Mouse (Mus musculus): ENCODE results near the gene Gnb5. TPM values are rescaled to one million over a fixed set of nuclear protein-coding genes. Genes with fewer than 3 reads are reported as not detected.
A peak's percentile ranks its signal among the peaks of the same experiment; 100 is the strongest.

Gnb5 gene
- total RNA-seq, 2 experiments from 2014 or later: 1.1 TPM; not detected in 1

DNA sequence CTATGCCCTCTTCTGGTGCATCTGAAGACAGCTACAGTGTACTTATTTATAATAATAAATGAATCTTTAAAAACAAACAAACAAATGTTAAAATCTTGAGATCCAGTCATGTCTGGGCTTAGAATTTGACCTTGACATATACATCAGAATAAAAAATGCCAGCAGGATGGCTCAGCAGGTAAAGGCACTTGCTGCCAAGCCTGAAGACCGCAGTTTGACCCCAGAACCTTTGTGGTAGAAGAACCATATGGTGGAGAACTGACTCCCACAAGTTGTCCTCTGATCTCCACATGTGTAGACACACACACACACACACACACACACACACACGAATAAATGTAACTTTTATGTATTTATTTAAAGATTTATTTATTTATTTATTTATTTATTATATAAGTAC lies 3.1 kb upstream of the Gnb5 start:
- ATAC-seq (replicated peaks; ENCODE audit: low FRiP score, low TSS enrichment, poor library complexity, severe bottlenecking): no peak

DNA sequence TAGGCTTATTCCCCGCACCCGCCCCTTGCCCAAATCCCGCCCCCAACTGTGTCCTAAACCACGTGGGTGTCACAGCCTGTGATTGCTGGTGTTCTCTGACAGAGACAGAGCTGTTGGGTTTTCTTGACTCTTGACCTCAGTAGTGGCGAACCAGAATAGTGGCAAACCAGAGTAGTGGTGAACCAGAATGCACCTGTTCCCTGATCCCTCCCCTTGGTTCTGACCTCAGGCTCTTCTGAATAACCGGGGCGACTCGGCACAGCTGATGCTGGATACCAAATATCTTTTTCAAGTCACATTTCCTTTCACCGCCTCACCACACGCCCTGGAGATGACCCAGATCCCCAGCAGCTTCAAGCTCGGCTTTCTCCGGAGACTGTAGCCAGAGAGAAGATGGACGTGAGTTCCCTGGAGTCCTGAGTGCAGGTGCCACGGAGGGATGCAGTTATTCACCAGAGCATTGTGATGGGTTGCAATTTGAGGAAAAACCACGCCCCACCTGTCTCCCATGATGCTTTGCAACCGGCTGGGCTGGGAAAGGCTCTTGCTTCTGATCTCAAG lies 2.3 kb upstream of the Gnb5 start:
- no peak for ATAC-seq (replicated peaks; ENCODE audit: low FRiP score, low TSS enrichment, poor library complexity, severe bottlenecking)

DNA sequence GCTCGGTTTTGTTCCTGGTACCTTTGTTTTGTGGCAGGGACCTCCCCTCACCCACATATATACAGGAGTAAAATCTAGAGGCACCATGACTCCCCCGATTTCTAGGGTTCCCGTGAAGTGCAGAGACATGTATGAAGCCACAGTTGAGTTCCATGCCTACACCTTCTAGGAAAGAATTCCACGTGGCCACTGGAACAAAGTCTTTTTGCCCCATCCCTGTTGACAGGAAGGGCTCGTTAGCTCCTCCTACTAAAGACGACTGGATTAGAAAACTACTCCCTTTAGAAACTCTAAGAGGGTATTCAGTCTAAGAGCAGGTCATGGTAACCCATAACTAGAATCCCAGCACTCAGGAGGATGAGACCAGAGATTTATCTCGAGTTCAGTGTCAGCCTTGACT lies 1.8 kb upstream of the Gnb5 start:
- no peak for ATAC-seq (replicated peaks; ENCODE audit: low FRiP score, low TSS enrichment, poor library complexity, severe bottlenecking)

DNA sequence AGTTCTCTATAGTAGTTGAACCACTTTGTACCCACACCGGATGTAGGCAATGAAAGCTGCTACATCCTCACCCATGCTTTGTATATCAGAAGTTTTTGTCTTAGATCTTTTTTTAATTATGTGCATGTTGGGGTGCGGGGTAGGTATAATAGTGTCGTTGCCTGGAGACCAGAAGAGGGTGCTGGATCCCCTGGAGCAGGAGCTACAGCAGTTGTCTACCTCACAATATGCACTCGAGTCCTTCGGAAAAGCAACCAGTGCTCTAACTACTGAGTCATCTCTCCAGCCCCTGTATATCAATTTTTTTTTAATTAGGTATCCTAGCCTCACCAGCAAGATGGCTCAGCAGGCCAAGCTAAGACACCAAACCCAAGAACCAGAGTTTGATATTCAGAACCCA lies 927 bp downstream of the Gnb5 start:
- no peak for ATAC-seq (replicated peaks; ENCODE audit: low FRiP score, low TSS enrichment, poor library complexity, severe bottlenecking)

DNA sequence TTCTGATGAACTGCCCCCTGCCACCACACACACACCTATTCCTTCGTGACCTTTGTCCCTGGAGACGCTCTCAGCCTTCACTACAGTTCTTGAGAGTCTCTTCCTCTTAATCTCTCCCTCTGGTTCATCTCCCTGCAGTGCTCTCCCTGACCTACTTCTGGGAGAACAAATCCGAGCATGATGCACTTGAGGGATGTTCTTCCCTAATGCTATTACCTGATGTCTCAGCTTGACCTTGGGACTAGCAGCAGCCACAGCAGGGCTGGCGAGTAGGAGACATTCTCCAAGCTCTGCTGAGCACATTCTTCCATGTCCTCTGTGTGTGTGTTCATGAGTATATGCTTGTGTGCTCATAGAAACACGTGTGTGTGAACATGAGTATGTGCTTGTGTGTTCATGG lies 2.5 kb downstream of the Gnb5 start:
- no peak for ATAC-seq (replicated peaks; ENCODE audit: low FRiP score, low TSS enrichment, poor library complexity, severe bottlenecking)

DNA sequence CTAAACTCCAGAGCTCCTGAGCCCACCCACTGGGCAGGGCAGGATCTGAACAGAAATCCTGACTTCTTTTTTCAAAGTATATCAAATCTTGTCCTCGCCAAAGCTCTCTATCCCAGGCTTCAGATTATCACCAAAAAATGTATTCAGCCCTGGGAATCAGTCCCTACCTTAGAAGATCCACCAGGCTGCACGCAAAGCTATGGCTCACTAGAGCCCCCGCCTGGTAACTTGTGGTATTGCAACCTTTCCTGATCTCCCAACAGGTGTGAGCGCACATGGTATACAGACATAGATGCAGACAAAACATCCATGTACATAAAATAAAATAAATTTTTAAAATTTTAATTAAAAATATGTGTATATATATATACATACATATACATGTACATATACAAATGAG lies 5.9 kb downstream of the Gnb5 start:
- ATAC-seq (replicated peaks; ENCODE audit: low FRiP score, low TSS enrichment, poor library complexity, severe bottlenecking): 0 out of 2 replicates have a peak, but pooled peaks have one; percentile 35

DNA sequence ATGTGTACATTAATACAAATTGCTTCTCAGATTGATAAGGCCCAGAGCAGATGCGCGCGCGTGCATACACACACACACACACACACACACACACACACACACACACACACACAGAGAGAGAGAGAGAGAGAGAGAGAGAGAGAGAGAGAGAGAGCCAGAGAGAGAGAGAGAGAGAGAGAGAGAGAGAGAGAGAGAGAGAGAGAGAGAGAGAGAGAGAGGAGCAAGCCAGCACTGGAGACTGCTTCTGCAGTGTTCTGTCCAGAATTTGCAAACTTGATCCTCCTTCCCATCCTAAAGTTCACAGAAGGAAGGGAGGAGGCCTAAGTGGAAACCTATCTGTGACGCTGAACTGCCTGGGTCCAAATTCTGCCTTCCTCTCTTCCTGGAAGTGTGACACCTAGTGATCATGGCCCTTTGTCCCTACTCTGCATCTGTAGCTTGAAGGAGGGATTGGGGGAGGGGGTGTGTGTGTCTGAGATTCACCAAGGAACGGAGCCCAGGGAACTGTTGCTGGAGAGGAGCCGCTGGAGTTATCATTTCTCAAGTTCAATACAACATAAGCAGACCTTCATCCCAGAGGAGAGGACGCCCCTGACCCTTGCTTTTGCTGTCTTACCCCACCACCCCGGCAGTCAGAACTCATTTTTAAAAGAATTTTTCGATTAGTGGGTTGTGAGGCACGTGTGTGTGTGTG lies 7.2 kb downstream of the Gnb5 start:
- no peak for ATAC-seq (replicated peaks; ENCODE audit: low FRiP score, low TSS enrichment, poor library complexity, severe bottlenecking)

DNA sequence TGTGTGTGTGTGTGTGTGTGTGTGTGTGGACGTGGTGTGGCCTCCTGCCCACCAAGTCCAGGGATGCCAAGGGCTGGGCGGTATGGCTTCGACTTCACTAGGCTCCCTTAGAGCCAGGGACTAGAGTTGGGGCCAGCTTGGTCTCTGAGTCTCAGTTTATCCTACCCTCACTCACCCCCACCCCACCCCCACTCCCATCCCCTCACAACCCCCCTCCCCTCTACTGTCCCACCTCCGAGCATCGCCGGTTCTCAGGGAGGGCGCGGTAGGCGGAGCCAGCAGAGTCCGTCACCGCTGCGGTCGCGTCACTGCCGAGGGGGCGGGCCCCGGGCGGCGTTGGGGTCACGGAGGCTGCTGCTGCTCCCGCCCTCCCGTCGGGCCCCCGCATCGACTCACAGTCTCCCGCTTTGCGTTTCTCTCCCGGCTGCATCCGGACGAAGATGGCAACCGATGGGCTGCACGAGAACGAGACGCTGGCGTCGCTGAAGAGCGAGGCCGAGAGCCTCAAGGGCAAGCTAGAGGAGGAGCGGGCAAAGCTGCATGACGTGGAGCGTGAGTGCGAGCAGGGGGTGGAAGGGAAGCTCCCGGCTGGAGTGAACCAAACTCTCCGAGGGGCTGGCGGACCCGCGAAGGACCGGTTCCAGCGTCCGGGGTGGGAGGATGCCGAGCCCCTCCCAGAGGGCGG lies 7.9 kb downstream of the Gnb5 start:
- ATAC-seq (replicated peaks; ENCODE audit: low FRiP score, low TSS enrichment, poor library complexity, severe bottlenecking): peak; percentile 89

DNA sequence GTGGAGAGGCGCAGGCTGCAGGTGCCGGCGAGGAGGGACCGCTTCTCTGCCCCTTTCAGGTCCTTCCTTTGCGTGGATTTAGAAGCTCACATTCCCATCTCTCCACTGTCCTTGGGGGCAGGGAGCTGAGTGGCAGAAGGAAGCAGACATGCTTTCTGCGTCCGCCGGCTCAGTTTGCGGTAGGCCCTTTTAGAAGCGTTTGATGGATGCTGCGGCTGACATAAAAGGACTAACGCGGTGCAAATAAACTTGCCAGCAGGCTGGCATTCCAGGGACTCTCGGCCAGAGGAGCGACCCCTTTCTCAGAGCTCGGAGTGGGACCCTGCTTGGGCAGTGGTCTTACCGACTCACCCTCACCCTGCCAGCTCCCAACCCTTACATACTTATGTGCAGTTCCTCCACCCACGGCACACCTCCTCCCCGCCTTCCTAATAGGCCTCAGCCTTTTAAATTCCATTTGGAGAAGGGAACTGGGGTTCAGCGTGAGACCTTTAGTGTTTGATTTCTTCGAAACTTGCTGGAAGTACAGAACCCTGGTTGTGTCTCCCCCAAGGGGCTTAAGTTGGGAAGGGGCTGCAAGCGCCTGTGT lies 8.5 kb downstream of the Gnb5 start:
- ATAC-seq (replicated peaks; ENCODE audit: low FRiP score, low TSS enrichment, poor library complexity, severe bottlenecking): no peak

DNA sequence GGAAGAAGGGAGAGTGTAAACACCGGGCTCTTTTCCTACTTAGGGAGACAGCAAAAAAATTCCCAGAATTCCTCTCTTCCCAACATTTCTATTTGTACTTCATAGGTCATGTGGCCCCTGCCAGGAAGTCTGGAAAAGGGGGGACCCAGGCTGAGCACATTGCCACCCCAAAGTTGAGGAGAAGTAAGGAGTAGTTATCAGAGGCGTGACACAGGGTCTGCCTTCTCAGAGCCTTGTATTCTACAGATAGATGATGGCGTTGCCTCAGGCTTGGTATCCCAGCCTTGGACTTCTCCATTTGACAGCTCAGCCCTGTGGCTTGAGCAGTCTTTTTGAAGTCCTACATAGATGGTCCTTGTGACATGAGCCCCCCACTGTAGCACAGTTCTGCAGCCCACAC lies 9.2 kb downstream of the Gnb5 start:
- ATAC-seq (replicated peaks; ENCODE audit: low FRiP score, low TSS enrichment, poor library complexity, severe bottlenecking): no peak

DNA sequence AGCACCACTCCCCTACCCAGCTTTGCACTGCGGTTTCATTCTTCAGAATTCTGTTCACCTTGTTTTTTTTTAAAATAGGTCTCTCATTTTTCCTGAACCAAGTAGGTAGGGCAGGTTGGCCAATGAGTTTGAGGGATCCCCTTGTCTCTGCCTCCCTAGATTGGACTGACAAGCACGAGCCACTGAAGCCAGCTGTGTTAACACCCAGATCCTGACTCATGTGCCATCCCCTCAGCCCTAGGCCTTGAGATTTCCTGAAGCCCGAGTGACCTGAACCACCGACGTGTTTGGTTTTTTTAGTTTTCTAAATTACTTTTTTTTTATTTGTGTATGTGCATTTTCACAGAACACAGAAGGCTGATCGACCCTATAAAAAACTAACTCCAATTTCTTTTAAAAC lies 10.7 kb downstream of the Gnb5 start:
- no peak for ATAC-seq (replicated peaks; ENCODE audit: low FRiP score, low TSS enrichment, poor library complexity, severe bottlenecking)

DNA sequence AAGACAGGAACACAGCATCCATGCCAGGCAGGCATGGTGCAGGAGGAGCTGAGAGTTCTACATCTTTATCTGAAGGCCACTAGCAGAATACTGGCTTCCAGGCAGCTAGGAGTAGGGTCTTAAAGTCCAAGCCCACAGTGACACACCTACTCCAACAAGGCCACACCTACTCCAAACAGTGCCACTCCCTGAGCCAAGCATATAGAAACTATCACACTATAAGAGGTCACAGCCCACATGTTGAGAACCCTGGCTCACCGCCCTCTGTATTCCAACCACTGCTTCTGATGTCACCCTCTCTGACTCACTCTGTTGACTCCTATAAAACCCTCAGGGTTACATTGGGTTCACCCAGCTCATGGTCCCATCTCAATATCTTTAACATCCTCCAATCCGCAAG lies 12.1 kb downstream of the Gnb5 start:
- ATAC-seq (replicated peaks; ENCODE audit: low FRiP score, low TSS enrichment, poor library complexity, severe bottlenecking): no peak

DNA sequence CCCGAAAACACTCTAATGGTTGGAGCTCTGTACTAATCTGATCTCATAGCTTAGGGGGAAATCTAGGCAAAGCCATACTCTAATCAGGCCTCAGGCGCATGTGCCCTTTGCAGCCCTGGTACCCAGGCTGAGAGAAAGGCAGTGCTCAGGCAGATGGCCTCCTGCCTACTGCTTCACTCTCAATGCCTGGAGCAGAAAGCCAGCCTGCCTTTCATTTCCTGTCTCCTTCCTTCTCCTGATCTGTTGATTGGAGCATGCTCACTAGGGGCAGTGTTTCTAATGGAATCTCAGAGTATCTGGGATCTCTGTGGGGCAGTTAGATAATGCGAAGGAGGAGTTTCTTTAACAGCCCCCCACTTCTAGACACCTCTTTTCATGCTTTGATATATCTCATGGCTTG lies 13.3 kb downstream of the Gnb5 start:
- ATAC-seq (replicated peaks; ENCODE audit: low FRiP score, low TSS enrichment, poor library complexity, severe bottlenecking): no peak

DNA sequence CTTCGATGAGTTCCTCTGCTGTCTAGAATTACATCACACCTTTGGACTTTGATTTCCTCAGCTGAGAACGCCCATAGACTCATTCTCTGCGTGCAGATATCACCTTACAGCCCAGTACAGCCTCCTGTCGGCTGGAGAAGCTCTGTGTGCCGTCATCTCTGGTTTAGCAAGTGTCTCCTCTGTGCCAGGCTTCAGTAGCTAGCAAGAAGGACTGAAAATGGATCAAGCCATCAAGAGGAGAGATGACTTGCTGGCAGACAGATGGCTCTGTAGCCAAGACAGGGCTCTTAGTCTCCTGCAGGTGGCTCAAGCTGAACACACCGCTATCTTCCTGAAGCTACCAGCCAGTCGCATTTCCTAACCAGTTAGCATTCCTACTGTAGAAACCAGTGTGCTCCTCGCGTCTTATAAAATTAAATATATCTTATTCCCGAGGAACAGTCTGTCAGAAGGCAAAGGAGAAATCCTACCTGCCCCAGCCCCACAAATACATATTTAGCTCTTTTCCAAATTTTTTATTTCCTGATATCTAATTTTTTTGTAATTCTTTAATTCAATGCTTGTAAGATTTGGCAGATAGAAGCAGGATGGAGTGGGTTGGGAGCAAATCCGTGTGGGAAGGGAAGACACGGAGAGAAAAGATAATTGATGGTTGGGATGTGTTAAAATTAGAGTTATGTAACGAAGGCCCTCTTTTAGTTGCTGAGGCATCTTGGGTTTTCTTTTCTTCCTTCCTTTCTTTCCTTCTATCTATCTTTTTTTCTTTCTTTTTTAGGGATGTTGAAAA lies 16.2 kb downstream of the Gnb5 start:
- ATAC-seq (replicated peaks; ENCODE audit: low FRiP score, low TSS enrichment, poor library complexity, severe bottlenecking): no peak

DNA sequence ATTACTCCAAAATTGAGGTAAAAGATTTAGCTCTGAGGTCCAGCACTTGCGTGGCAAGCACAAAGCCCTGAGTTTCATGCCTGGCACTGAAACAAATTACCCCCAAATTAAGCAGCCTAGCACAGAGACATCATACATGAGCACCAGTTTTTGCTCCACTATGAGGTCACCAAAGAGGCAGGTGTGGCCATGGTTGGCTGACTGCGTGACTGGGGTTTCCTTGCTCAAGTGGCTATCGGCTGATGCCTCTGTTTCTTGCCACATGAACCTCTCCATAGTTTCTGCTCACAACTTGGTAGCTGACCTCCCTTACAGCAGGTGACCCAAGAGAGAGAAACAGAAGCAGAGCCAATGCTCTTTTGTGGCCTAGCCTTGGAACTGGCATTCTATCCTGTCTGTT lies 22.0 kb downstream of the Gnb5 start:
- no peak for ATAC-seq (replicated peaks; ENCODE audit: low FRiP score, low TSS enrichment, poor library complexity, severe bottlenecking)

DNA sequence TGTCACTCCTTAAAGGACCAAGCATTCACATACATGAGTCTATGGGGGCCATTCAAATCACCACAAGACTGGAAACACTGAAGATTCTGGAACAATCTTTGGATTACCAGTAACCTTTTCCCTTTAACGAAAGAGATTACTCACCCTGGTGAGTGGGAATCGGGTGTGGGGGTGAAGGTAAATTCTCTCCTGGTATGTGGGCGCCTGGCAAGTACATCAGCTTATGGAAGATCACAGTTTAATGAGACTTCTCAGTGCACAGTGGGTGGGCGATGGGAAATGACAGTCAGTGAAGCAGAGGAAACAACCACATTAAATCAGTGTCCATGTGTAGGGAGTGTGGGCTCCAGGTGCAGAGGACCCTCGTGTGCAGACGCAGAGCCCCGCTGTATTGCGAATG lies 24.7 kb downstream of the Gnb5 start:
- no peak for ATAC-seq (replicated peaks; ENCODE audit: low FRiP score, low TSS enrichment, poor library complexity, severe bottlenecking)

DNA sequence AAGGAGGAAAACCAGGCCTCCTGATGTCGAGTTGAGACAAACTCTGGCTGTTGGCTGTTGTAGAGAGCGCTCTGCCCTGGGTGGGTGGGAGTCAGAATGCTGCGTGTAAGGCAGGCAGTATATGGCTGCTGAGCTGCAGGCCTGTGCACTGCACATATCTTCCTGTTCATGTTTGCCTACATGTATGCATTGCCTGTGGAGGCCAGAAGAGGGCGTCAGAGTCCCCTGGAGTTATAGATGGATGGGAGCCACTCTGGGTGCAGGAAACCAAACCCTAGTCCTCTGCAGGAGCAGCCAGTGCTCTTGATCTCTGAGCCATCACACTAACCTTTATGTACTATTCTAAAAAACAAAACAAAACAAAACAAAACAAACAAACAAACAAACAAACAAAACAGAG lies 28.4 kb downstream of the Gnb5 start:
- 0 out of 2 replicates have a peak, but pooled peaks have one; percentile 38 for ATAC-seq (replicated peaks; ENCODE audit: low FRiP score, low TSS enrichment, poor library complexity, severe bottlenecking)

DNA sequence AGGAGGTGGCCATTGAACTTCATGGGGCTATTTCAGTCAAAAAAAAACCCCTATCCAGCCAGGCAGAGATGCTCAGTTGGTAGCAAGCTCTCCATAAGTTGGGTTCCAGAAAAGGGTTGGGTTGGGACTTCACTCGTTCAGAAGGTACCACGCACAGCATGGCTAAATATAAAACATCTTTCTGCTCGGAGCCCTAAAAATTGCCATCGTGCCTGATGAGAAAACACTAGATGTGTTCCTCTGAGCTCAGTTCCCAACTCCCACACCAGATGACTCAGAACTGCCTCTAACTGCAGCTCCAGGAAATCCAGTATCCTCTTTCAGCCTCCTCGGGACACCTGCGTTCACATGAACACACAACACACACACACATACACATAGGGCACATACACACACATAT lies 31.9 kb downstream of the Gnb5 start:
- no peak for ATAC-seq (replicated peaks; ENCODE audit: low FRiP score, low TSS enrichment, poor library complexity, severe bottlenecking)

DNA sequence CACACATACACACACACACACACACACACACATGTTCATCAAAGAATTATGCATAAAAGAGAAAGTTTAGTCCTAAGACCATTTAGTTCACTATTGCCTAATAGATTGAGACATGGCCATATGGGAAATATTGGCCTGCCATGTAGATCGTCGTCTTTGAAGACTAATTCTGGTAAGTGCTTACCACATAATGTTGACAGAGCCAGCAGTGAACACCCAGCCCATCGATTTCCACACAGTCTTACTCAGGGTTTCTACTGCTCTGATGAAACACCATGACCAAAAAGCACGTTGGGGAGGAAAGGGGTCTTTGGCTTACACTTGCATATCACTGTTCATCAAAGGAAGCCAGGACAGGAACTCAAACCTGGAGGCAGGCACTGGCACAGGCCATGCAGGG lies 36.3 kb downstream of the Gnb5 start:
- ATAC-seq (replicated peaks; ENCODE audit: low FRiP score, low TSS enrichment, poor library complexity, severe bottlenecking): no peak

DNA sequence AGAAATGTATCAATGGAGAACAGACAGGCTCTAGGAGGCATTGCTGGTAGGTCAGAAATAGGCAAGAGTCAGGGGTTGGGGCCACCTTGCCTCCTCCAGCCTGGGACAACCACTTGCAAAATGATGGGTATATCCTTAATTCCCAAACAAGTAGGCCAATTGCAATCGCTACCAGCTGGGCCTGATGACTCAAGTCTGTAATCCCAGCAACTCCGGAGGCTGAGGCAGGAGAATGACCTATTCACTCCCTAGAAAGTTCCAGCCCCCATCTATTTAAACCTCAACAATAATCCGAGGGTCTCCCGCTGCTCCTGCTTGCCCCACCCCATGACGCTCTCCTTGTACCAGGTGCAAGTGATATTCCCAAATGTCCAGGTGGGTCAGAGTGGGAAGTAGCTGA lies 41.4 kb downstream of the Gnb5 start, which contains the start of gene Bcl2l10:
Gene Bcl2l10 (plus strand): TSS at position 301 of the 400 bp plus-strand sequence.
- ATAC-seq (replicated peaks; ENCODE audit: low FRiP score, low TSS enrichment, poor library complexity, severe bottlenecking): no peak

Measured in megakaryocyte-erythroid progenitor cell, adult 5-6 weeks (primary cell).